Mouse (Mus musculus): ENCODE results near the gene Rest.

Gene Rest

DNA sequence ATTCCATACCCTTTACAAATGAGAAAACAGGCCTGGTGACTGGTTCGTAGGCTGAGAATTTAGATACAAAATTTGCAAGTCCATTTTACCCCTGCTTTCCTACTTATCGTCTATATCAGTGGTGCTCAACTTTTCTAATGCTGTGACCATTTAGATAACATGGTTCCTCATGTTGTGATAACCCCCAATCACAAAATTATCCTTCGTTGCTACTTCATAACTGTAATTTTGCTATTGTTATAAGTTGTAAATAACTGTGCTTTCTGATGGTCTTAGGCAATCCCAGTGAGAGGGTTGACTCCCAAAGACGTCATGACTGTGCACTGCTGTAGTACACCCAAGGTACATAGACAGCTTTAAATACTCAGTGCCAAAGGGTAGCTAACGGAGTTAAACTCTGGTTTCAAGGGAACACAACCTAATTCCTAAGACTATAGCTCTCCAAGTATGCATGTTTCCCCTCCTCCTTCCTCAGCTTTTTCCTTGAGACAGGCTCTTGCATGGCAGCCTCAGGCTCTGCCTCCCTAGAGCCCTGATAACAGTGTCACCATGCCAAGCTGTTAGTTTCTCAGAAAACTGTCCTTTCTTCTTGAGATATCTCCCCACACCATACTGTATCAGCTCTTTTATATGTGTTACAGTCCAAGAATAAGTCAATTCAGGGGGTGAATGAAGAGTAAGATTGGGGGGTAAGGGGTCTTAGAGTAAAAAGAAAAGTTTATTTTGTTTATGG, 42.7 kb downstream of the Rest start:
- DNase-seq (ENCODE audit: extremely low read depth, insufficient read length, low spot score) = no peak

DNA sequence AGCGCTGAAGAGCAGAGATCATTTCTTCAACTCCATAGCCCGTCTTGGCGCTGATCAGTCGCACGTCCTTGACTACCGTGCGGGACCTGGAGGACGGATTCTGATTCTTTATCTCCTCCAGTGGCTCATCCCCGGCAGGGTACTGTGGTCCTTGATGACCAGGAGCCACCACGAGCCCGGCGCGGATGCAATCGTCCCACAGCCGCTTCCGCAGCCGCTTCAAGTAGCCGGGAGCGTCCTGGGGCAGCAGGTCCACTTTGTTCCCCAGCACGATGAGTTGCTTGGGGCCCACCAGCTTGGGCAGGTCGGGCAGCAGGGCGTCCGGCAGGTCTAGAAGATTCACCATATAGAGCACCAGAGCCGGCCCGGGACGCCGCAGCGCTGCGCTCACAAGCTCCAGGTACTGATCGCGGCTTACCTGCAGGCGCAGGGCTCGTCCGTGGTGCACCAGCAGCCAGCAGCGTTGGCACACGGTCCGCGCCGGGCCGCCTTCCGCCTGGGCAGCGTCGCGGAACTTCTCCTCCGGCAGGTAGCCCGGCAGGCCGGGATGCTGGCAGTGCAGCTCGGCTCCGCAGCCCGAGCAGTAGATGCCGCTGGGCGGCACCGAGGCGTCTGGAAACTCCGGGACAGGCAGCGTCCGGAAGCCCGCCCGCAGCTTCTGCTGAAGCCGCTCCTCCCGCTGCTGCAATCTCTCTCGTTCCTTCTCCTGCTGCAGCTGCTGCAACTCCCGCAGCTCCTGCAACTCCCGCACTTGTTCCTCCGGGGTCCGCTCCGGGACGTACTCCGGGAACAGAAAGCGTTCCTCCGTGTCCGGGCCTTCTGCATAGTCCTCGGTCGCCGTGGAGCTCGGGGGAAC, 44.0 kb downstream of the Rest start:
- no peak for DNase-seq (ENCODE audit: extremely low read depth, insufficient read length, low spot score)

DNA sequence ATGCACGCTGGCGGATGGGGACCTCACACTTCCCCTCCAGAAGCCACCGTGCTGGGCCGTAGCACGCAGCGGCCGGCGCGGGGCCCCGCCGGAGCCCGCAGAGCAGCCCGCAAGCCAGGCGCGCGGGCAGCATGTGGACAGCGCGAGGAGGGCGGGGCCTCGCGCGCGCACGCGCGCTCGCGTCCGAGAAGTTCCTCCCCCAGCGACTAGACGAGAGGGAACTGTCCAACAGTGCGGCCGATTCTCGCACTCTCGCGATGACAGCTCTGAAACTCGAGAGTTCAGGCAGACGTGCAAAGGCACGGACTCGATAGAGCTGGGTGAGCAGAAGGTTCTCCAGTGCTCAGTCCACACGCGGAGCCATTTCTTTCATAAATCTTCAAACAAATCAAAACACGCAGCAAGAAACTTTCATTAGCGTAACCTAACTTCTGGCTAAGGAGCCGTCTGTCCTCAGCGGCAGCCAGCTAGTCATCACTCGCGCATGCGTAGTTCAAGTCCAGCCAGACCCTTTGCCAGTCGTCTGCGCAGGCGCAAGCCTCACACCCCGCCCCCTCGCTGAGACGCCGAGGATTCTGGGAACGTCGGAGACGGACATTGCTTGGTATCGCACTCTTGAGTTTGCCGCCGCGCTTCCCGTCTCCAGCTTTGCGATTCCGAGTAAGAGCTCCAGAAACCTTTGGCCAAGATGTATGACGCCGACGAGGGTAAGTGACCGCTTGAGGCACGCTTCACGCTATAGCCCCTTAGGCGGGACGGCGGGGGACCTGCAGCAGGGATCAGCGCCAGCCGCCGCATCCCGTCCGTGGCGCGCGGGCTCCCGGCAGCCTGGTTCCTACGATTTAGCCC, 44.9 kb downstream of the Rest start, which contains the start of the genes Noa1 and Polr2b:
Gene Noa1 (minus strand): TSS at position 161 of the 849 bp plus-strand sequence.
Gene Polr2b (plus strand): TSS at position 224 of the 849 bp plus-strand sequence.
- peak; percentile 96 for DNase-seq (ENCODE audit: extremely low read depth, insufficient read length, low spot score)

DNA sequence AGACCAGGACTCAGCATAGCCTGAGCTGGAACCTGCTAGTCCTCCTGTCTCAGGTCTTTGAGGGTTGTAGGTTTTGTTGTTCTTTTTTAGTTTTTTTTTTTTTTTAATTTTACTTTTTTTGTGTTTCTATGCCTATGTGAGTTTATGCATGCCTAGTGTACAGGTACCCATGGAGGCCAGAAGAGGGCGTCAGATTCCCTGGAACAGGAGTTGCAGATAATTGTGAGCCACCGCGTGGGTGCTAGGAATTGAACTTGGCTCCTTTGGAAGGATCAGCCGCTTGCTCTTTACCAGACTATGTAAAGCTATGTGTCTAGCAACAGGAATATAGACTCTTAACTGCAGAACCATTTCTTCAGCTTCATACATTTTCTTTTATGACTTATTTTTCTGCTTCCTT, 48.9 kb downstream of the Rest start:
- DNase-seq (ENCODE audit: extremely low read depth, insufficient read length, low spot score) = no peak

DNA sequence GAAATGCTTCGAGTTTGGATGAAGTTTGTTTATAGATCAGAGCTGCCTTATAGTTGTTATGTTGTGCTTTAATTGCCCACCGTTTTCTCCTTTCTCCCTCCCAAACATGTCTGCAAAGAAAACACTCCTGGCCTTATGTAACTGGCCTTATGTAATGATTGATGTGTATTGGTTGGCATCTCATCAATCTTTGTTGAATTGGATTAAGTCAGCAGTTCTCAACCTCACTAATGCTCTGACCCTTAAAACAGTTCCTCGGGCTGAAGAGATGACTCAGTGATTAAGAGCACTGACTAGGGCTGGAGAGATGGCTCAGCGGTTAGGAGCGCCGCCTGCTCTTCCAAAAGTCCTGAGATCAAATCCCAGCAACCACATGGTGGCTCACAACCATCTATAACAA, 49.7 kb downstream of the Rest start:
- DNase-seq (ENCODE audit: extremely low read depth, insufficient read length, low spot score) = no peak

DNA sequence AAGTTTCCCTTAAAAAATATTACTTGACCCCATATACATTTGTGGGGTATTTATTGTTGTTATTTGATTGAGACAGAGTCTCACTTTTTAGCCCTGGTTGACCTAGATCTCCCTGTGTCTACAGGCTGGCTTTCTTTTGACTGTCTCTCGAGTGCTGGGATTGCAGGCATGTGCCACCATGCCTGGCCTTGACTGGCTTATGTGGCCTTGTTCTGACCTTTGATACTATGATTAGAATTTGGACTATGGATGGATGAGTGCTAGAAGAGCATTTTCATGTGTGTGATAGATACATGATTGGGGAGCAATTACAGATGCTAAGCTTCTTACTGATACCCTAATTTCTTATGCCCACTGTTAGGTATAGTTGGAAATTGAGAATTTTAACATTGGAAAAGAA, 59.6 kb downstream of the Rest start:
- DNase-seq (ENCODE audit: extremely low read depth, insufficient read length, low spot score) = no peak

DNA sequence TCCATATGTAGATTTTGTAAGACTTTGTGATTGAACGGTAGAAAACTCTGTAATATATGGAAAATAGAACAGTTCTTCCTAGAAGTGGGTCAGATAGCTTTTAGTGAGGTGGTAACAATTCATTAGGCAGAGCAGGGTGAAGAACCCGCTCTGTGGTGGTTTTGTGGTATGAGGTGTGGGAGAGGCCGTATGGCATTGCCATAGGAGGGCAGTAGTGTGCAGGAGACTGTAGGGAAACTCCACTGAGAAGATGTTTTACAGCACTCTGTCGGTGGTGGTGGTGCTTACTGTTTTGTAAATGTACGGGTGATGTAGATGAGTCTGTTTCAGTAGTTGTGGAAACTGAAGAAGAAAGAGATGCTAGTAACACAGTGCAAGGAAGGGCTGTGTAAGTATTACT, 64.9 kb downstream of the Rest start:
- no peak for DNase-seq (ENCODE audit: extremely low read depth, insufficient read length, low spot score)
